Mouse (Mus musculus) forebrain, embryonic 14.5 days (tissue): ENCODE measurements around the gene Scel. TPM values are rescaled to one million over a fixed set of nuclear protein-coding genes. Genes with fewer than 3 reads are reported as not detected.

ENCODE experiments used
- ATAC-seq: fragments of 200-750 bp; cut with Nextera tagmentation; 2 replicates; pipeline ENCODE4 v1.8.0; 2017; ENCODE audit warnings: mild to moderate bottlenecking, moderate library complexity
- DNase-seq: peaks from one replicate; pipeline ENCODE4 v3.0.0-alpha.2; 2015; ENCODE audit warnings: low spot score
- H3K27ac ChIP-seq: fragments of 300-500 bp; sonication (generic); 2 replicates; pipeline ENCODE4 v1.5.1; 2014; ENCODE audit warnings: low read depth, mild to moderate bottlenecking, control low read depth, low read length, moderate library complexity
- H3K27me3 ChIP-seq: fragments of 300-500 bp; sonication (generic); replicated peaks from 2 replicates; pipeline ENCODE4 v1.6.1; 2014; ENCODE audit warnings: low read length, control low read depth, mixed read lengths; ENCODE audit not compliant: control insufficient read depth, insufficient read depth
- H3K36me3 ChIP-seq: fragments of 300-500 bp; sonication (generic); 2 replicates; pipeline ENCODE4 v1.6.1; 2014; ENCODE audit warnings: low read length, control low read depth; ENCODE audit not compliant: control insufficient read depth, insufficient read depth
- H3K4me1 ChIP-seq: fragments of 300-500 bp; sonication (generic); 2 replicates; pipeline ENCODE4 v1.6.1; 2014; ENCODE audit warnings: antibody characterized with exemption, low read length, control low read depth; ENCODE audit not compliant: control insufficient read depth, insufficient read depth
- H3K4me2 ChIP-seq: fragments of 300-500 bp; sonication (generic); 2 replicates; pipeline ENCODE4 v1.6.1; 2014; ENCODE audit warnings: mild to moderate bottlenecking, control low read depth, low read length
- H3K4me3 ChIP-seq: fragments of 300-500 bp; sonication (generic); 2 replicates; pipeline ENCODE4 v1.5.1; 2014; ENCODE audit warnings: low read depth, low read length, control low read depth
- H3K9ac ChIP-seq: fragments of 300-500 bp; sonication (generic); 2 replicates; pipeline ENCODE4 v1.6.1; 2014; ENCODE audit warnings: mild to moderate bottlenecking, low read length, control low read depth, moderate library complexity
- H3K9me3 ChIP-seq: fragments of 300-500 bp; sonication (generic); replicated peaks from 2 replicates; pipeline ENCODE4 v1.6.1; 2016; ENCODE audit warnings: low read length, control low read depth, mixed read lengths; ENCODE audit not compliant: control insufficient read depth
- WGBS: fragments of 180-500 bp; shearing (Covaris S2); extraction: QIAGEN DNeasy Blood & Tissue Kit; methylation state at CpG from one replicate; pipeline ENCODE4 v1.1.7; 2014; 5-methylcytosine and 5-hydroxymethylcytosine counted together
- polyA plus RNA-seq: library from polyadenylated mRNA; unstranded; fragments of >200 nt; fragmentation: Nextera tagmentation; extraction: Ambion mirVana; gene quantifications from 2 replicates; pipeline ENCODE4 v1.2.1, GENCODE M21; 2014

The Scel gene
- polyA plus RNA-seq, 1 experiment from 2014 or later, result 0.18 TPM

GRCm38 (mm10) chr14:103613573-103614271, 100.6 kb downstream of the Scel start:
- Histone ChIP-seq H3K9me3 (no peaks in the 10 kb centered on the region), H3K4me3 (no peak overlapping the region), H3K9ac (no peak overlapping the region), H3K36me3 (no peaks in the 10 kb centered on the region), H3K4me1 (no peaks in the 10 kb centered on the region), H3K27me3 (no peaks in the 10 kb centered on the region), H3K27ac (no peak overlapping the region), H3K4me2 (no peak overlapping the region)
- 55% methylated on average over 6 of the region's 6 CpGs for WGBS
- peak; percentile 73 for DNase-seq
- ATAC-seq, result peak; percentile 88

GRCm38 (mm10) chr14:103614272-103614587, 101.1 kb downstream of the Scel start:
- 79% methylated on average over 4 of the region's 4 CpGs for WGBS
- Histone ChIP-seq H3K27me3 (no peaks in the 10 kb centered on the region), H3K4me3 (no peak overlapping the region), H3K4me2 (no peak overlapping the region), H3K9me3 (no peaks in the 10 kb centered on the region), H3K4me1 (no peaks in the 10 kb centered on the region), H3K27ac (no peak overlapping the region), H3K9ac (no peak overlapping the region), H3K36me3 (no peaks in the 10 kb centered on the region)
- no peak for DNase-seq
- ATAC-seq, result no peak; the same call in 1 of the 2 replicates

- H3K36me3 ChIP-seq, result no peaks in the 10 kb centered on the region
- H3K9ac ChIP-seq, result no peak overlapping the region
- H3K27ac ChIP-seq, result no peak overlapping the region
- H3K9me3 ChIP-seq, result no peaks in the 10 kb centered on the region
- ATAC-seq (no peak), DNase-seq (no peak)
- WGBS, result 89% methylated on average over 4 of the region's 4 CpGs
- no peak overlapping the region for H3K4me2 ChIP-seq
- H3K4me3 ChIP-seq, result no peak overlapping the region
- H3K27me3 ChIP-seq, result no peaks in the 10 kb centered on the region
- H3K4me1 ChIP-seq, result no peaks in the 10 kb centered on the region
These were observed 106.6 kb downstream of the Scel start for GRCm38 (mm10) chr14:103619756-103620155.

- 88% methylated on average over 2 of the region's 2 CpGs for WGBS
- no peak for ATAC-seq
These were observed 108.1 kb downstream of the Scel start for GRCm38 (mm10) chr14:103621207-103621606.

GRCm38 (mm10) chr14:103626100-103626499, 113.0 kb downstream of the Scel start:
- no peak for ATAC-seq
- Histone ChIP-seq H3K36me3 (no peaks in the 10 kb centered on the region), H3K9ac (no peak overlapping the region), H3K27me3 (no peaks in the 10 kb centered on the region), H3K9me3 (no peaks in the 10 kb centered on the region), H3K4me1 (no peaks in the 10 kb centered on the region), H3K27ac (no peak overlapping the region), H3K4me2 (no peak overlapping the region), H3K4me3 (no peak overlapping the region)
- DNase-seq, result no peak
- WGBS, result 90% methylated on average over 6 of the region's 6 CpGs

More at GRCm38 (mm10) chr14:103621207-103621606, 108.1 kb downstream of the Scel start:
- H3K4me2 ChIP-seq, result no peak overlapping the region
- no peaks in the 10 kb centered on the region for H3K36me3 ChIP-seq
- no peaks in the 10 kb centered on the region for H3K4me1 ChIP-seq
- H3K9me3 ChIP-seq, result no peaks in the 10 kb centered on the region
- no peak for DNase-seq
- H3K9ac ChIP-seq, result no peak overlapping the region
- H3K4me3 ChIP-seq, result no peak overlapping the region
- H3K27me3 ChIP-seq, result no peaks in the 10 kb centered on the region
- no peak overlapping the region for H3K27ac ChIP-seq

GRCm38 (mm10) chr14:103629639-103630364, 116.7 kb downstream of the Scel start:
- H3K4me1 ChIP-seq, result no peaks in the 10 kb centered on the region
- DNase-seq (peak; percentile 48), ATAC-seq (peak; percentile 34; the same call in 1 of the 2 replicates)
- 85% methylated on average over 7 of the region's 7 CpGs for WGBS
- H3K4me2 ChIP-seq, result no peak overlapping the region
- H3K36me3 ChIP-seq, result no peaks in the 10 kb centered on the region
- H3K4me3 ChIP-seq, result no peak overlapping the region
- no peak overlapping the region for H3K9ac ChIP-seq
- no peaks in the 10 kb centered on the region for H3K27me3 ChIP-seq
- no peaks in the 10 kb centered on the region for H3K9me3 ChIP-seq
- no peak overlapping the region for H3K27ac ChIP-seq

GRCm38 (mm10) chr14:103630545-103630944, 117.4 kb downstream of the Scel start:
- no peaks in the 10 kb centered on the region for H3K36me3 ChIP-seq
- H3K27ac ChIP-seq, result no peak overlapping the region
- ATAC-seq (no peak), DNase-seq (no peak)
- WGBS, result 76% methylated on average over 8 of the region's 8 CpGs
- H3K9me3 ChIP-seq, result no peaks in the 10 kb centered on the region
- no peak overlapping the region for H3K9ac ChIP-seq
- no peak overlapping the region for H3K4me2 ChIP-seq
- no peaks in the 10 kb centered on the region for H3K27me3 ChIP-seq
- no peaks in the 10 kb centered on the region for H3K4me1 ChIP-seq
- no peak overlapping the region for H3K4me3 ChIP-seq

- Histone ChIP-seq H3K36me3 (no peaks in the 10 kb centered on the region), H3K9me3 (no peaks in the 10 kb centered on the region), H3K4me3 (no peak overlapping the region), H3K4me2 (no peak overlapping the region), H3K9ac (no peak overlapping the region), H3K27ac (no peak overlapping the region), H3K27me3 (no peaks in the 10 kb centered on the region), H3K4me1 (peaks cover 11% of the 10 kb centered on the region)
- 59% methylated on average over 3 of the region's 3 CpGs for WGBS
- no peak for ATAC-seq
- DNase-seq, result no peak
These were observed 130.8 kb downstream of the Scel start for GRCm38 (mm10) chr14:103643933-103644332.

- Histone ChIP-seq H3K4me2 (peak overlapping the region; percentile 59; the same call in 1 of the 2 replicates), H3K27ac (no peak overlapping the region)
- DNase-seq, result peak; percentile 46
These were observed 134.8 kb downstream of the Scel start for GRCm38 (mm10) chr14:103647981-103648380.

More at GRCm38 (mm10) chr14:103647981-103648380, 134.8 kb downstream of the Scel start:
- WGBS, result 9% methylated on average over 2 of the region's 2 CpGs
- H3K4me1 ChIP-seq, result peaks cover 25% of the 10 kb centered on the region
- H3K9me3 ChIP-seq, result no peaks in the 10 kb centered on the region
- H3K36me3 ChIP-seq, result no peaks in the 10 kb centered on the region
- no peak for ATAC-seq
- H3K9ac ChIP-seq, result no peak overlapping the region
- H3K27me3 ChIP-seq, result no peaks in the 10 kb centered on the region
- no peak overlapping the region for H3K4me3 ChIP-seq
